Mouse (Mus musculus) MEL (cell line): Measurements from ENCODE around the gene Drc3. TPM values are rescaled to one million over a fixed set of nuclear protein-coding genes. Genes with fewer than 3 reads are reported as not detected.

Experiments
- DNase-seq: peaks from one replicate; pipeline ENCODE4 v3.0.0; 2011; ENCODE audit warnings: low read depth, low spot score
- H3K27ac ChIP-seq: 2 replicates; pipeline ENCODE4 v1.5.1; 2012; ENCODE audit warnings: low read depth, mild to moderate bottlenecking, control low read depth, low read length, moderate library complexity; ENCODE audit not compliant: control insufficient read depth
- H3K27me3 ChIP-seq, 2 experiments: fragments of 150-350 bp in 1 of 2; sonication (generic) in 1 of 2; 2 replicates each; pipeline ENCODE4 v1.6.1; 2012; ENCODE audit warnings: low read length in 2 of 2, mild to moderate bottlenecking in 2 of 2, improper control_type of control experiment in 1 of 2, moderate library complexity in 1 of 2; ENCODE audit not compliant: insufficient read depth in 2 of 2, control insufficient read depth in 1 of 2
- H3K36me3 ChIP-seq, 2 experiments: 2 replicates each; pipeline ENCODE4 v1.6.1; 2012 to 2014; ENCODE audit warnings: low read length in 2 of 2, improper control_type of control experiment in 1 of 2, inconsistent platforms in 1 of 2, mild to moderate bottlenecking in 1 of 2; ENCODE audit not compliant: insufficient read depth in 2 of 2, control insufficient read depth in 1 of 2
- H3K4me1 ChIP-seq, 2 experiments: fragments of 150-350 bp in 1 of 2; sonication (generic) in 1 of 2; 2 replicates each; pipeline ENCODE4 v1.6.1; 2012; ENCODE audit warnings: low read length in 2 of 2, improper control_type of control experiment in 1 of 2, mild to moderate bottlenecking in 1 of 2; ENCODE audit not compliant: insufficient read depth in 2 of 2, control insufficient read depth in 1 of 2
- H3K4me3 ChIP-seq, 2 experiments: fragments of 150-350 bp in 1 of 2; sonication (generic) in 1 of 2; 2 replicates each; pipeline ENCODE4 v1.5.1; 2012; ENCODE audit warnings: low read depth in 2 of 2, low read length in 2 of 2, mild to moderate bottlenecking in 2 of 2, moderate library complexity in 2 of 2, control low read depth in 1 of 2, improper control_type of control experiment in 1 of 2; ENCODE audit not compliant: control insufficient read depth in 1 of 2, insufficient read depth in 1 of 2
- H3K79me2 ChIP-seq: 2 replicates; pipeline ENCODE4 v1.6.1; 2012; ENCODE audit warnings: mild to moderate bottlenecking, low read length, moderate library complexity; ENCODE audit not compliant: control insufficient read depth, poor library complexity, insufficient read depth
- H3K9ac ChIP-seq: 2 replicates; pipeline ENCODE4 v1.6.1; 2012; ENCODE audit warnings: low read depth, mild to moderate bottlenecking, control low read depth, low read length, moderate library complexity; ENCODE audit not compliant: control insufficient read depth, poor library complexity, severe bottlenecking
- H3K9me3 ChIP-seq: fragments of 150-350 bp; sonication (generic); replicated peaks from 2 replicates; pipeline ENCODE4 v1.6.1; 2012; ENCODE audit warnings: mild to moderate bottlenecking, low read length, improper control_type of control experiment, moderate library complexity; ENCODE audit not compliant: insufficient read depth
- CHD1 ChIP-seq: IDR thresholded peaks from 2 replicates; pipeline ENCODE4 v1.6.1; 2012; ENCODE audit warnings: low read depth, mild to moderate bottlenecking, inconsistent platforms, low read length, improper control_type of control experiment
- CHD2 ChIP-seq: IDR thresholded peaks from 2 replicates; pipeline ENCODE4 v1.6.1; 2011; ENCODE audit warnings: low read length, improper control_type of control experiment
- CTCF ChIP-seq, 3 experiments: IDR thresholded peaks in 2 of 3; conservative IDR thresholded peaks in 1 of 3; 2 replicates each; pipeline ENCODE4 v1.5.1; 2011 to 2012; ENCODE audit warnings: low read length in 3 of 3, low read depth in 2 of 3, mild to moderate bottlenecking in 2 of 3, improper control_type of control experiment in 1 of 3, inconsistent platforms in 1 of 3, mixed read lengths in 1 of 3, moderate library complexity in 1 of 3; ENCODE audit not compliant: control insufficient read depth in 1 of 3, insufficient read depth in 1 of 3, poor library complexity in 1 of 3, severe bottlenecking in 1 of 3
- ELF1 ChIP-seq: IDR thresholded peaks from 2 replicates; pipeline ENCODE4 v1.6.1; 2014; ENCODE audit warnings: low read depth, mild to moderate bottlenecking, inconsistent platforms, low read length, improper control_type of control experiment, moderate library complexity
- GABPA ChIP-seq: IDR thresholded peaks from 2 replicates; pipeline ENCODE4 v1.6.1; 2012; ENCODE audit warnings: low read depth, mild to moderate bottlenecking, inconsistent platforms, low read length, improper control_type of control experiment, moderate library complexity
- GATA1 ChIP-seq: IDR thresholded peaks from 2 replicates; pipeline ENCODE4 v1.6.1; 2011; ENCODE audit warnings: low read depth, low read length, improper control_type of control experiment
- HCFC1 ChIP-seq: IDR thresholded peaks from 2 replicates; pipeline ENCODE4 v1.6.1; 2012; ENCODE audit warnings: low read depth, mild to moderate bottlenecking, inconsistent platforms, low read length, improper control_type of control experiment, moderate library complexity
- KAT2A ChIP-seq: conservative IDR thresholded peaks from 2 replicates; pipeline ENCODE4 v1.6.1; 2012; ENCODE audit warnings: low read depth, low read length, improper control_type of control experiment, inconsistent platforms
- MAX ChIP-seq: IDR thresholded peaks from 2 replicates; pipeline ENCODE4 v1.6.1; 2011; ENCODE audit warnings: low read length, improper control_type of control experiment
- MXI1 ChIP-seq: IDR thresholded peaks from 2 replicates; pipeline ENCODE4 v1.6.1; 2011; ENCODE audit warnings: mild to moderate bottlenecking, low read depth, low read length, improper control_type of control experiment
- MYB ChIP-seq: IDR thresholded peaks from 2 replicates; pipeline ENCODE4 v1.6.1; 2011; ENCODE audit warnings: mild to moderate bottlenecking, low read depth, low read length, improper control_type of control experiment
- NELFE ChIP-seq: IDR thresholded peaks from 2 replicates; pipeline ENCODE4 v1.6.1; 2011; ENCODE audit warnings: low read depth, low read length, improper control_type of control experiment
- POLR2A ChIP-seq, 2 experiments: IDR thresholded peaks; 2 replicates each; pipeline ENCODE4 v1.6.1; 2011 to 2012; ENCODE audit warnings: low read length in 2 of 2, mild to moderate bottlenecking in 2 of 2, control low read depth in 1 of 2, improper control_type of control experiment in 1 of 2, low read depth in 1 of 2, moderate library complexity in 1 of 2; ENCODE audit not compliant: control insufficient read depth in 1 of 2, insufficient read depth in 1 of 2, poor library complexity in 1 of 2
- RCOR1 ChIP-seq: IDR thresholded peaks from 2 replicates; pipeline ENCODE4 v1.6.1; 2012; ENCODE audit warnings: low read depth, mild to moderate bottlenecking, inconsistent platforms, low read length, improper control_type of control experiment
- SMC3 ChIP-seq: IDR thresholded peaks from 2 replicates; pipeline ENCODE4 v1.6.1; 2011; ENCODE audit warnings: low read depth, low read length, improper control_type of control experiment
- TBP ChIP-seq: IDR thresholded peaks from 2 replicates; pipeline ENCODE4 v1.8.0; 2011; ENCODE audit warnings: low read depth, low read length, improper control_type of control experiment
- TCF12 ChIP-seq: IDR thresholded peaks from 2 replicates; pipeline ENCODE4 v1.6.1; 2014; ENCODE audit warnings: low read depth, mild to moderate bottlenecking, inconsistent platforms, low read length, improper control_type of control experiment, moderate library complexity
- UBTF ChIP-seq: IDR thresholded peaks from 2 replicates; pipeline ENCODE4 v1.6.1; 2012; ENCODE audit warnings: low read depth, mild to moderate bottlenecking, inconsistent platforms, low read length, improper control_type of control experiment, moderate library complexity, borderline replicate concordance; ENCODE audit not compliant: insufficient read depth
- USF1 ChIP-seq: IDR thresholded peaks from 2 replicates; pipeline ENCODE4 v1.6.1; 2014; ENCODE audit warnings: low read depth, mild to moderate bottlenecking, inconsistent platforms, low read length, improper control_type of control experiment, moderate library complexity
- USF2 ChIP-seq, 2 experiments: IDR thresholded peaks; 2 replicates each; pipeline ENCODE4 v1.6.1; 2011 to 2012; ENCODE audit warnings: improper control_type of control experiment in 2 of 2, low read length in 2 of 2, borderline replicate concordance in 1 of 2, inconsistent platforms in 1 of 2, low read depth in 1 of 2, mild to moderate bottlenecking in 1 of 2; ENCODE audit not compliant: insufficient read depth in 1 of 2
- ZNF384 ChIP-seq: IDR thresholded peaks from 2 replicates; pipeline ENCODE4 v1.6.1; 2012; ENCODE audit warnings: low read depth, mild to moderate bottlenecking, inconsistent platforms, low read length, improper control_type of control experiment
- polyA plus RNA-seq, 2 experiments: library from polyadenylated mRNA; stranded (reverse) in 1 of 2; unstranded in 1 of 2; fragments of >175 nt in 1 of 2; fragments of >200 nt in 1 of 2; gene quantifications; 2 replicates each; pipeline versions ENCODE4 v1.2.1 to v1.2.4; 2012; ENCODE audit warnings: low replicate concordance in 2 of 2, low read depth in 1 of 2; ENCODE audit not compliant: insufficient read length in 2 of 2, insufficient read depth in 1 of 2, missing spikeins in 1 of 2
- total RNA-seq: library from RNA; depleted of rRNA; stranded (reverse); fragments of 300-350 nt; gene quantifications from 2 replicates; pipeline ENCODE4 v1.2.3, GENCODE M21; 2012

Gene Drc3
- total and polyA plus RNA-seq, 3 experiments, result 0.69 to 0.91 TPM; not detected in 1

- Histone ChIP-seq H3K79me2 (no peaks in the 10 kb centered on the region), H3K36me3 (no peaks in the 10 kb centered on the region), H3K27ac (no peak overlapping the region), H3K27me3 (no peaks in the 10 kb centered on the region), H3K9me3 (no peaks in the 10 kb centered on the region), H3K4me1 (no peaks in the 10 kb centered on the region), H3K4me3 (no peak overlapping the region), H3K9ac (no peak overlapping the region)
- no peak for TF ChIP-seq MAX
- TF ChIP-seq CHD2, result no peak
- TF ChIP-seq HCFC1, result no peak
- TF ChIP-seq USF2 (IDR thresholded peaks at IDR 0.05; ENCODE audit: borderline replicate concordance in 1 of 2, insufficient read depth in 1 of 2, low read depth in 1 of 2, low read length in 2 of 2), result no peak
- TF ChIP-seq UBTF, result no peak
- TF ChIP-seq NELFE, result no peak
- no peak for TF ChIP-seq GABPA
- no peak for TF ChIP-seq ELF1
- no peak for TF ChIP-seq GATA1
- TF ChIP-seq KAT2A, result no peak
- TF ChIP-seq MYB, result no peak
- no peak for TF ChIP-seq POLR2A (IDR thresholded peaks at IDR 0.05; ENCODE audit: control insufficient read depth in 1 of 2, insufficient read depth in 1 of 2, low read depth in 1 of 2, low read length in 2 of 2, poor library complexity in 1 of 2)
- TF ChIP-seq USF1, result no peak
- no peak for TF ChIP-seq TCF12
- TF ChIP-seq ZNF384, result no peak
- TF ChIP-seq SMC3, result no peak
- no peak for TF ChIP-seq TBP
- TF ChIP-seq MXI1, result no peak
- TF ChIP-seq CTCF (IDR thresholded peaks at IDR 0.05 in 2 of 3, conservative IDR thresholded peaks at IDR 0.05 in 1 of 3; ENCODE audit: control insufficient read depth in 1 of 3, insufficient read depth in 1 of 3, low read depth in 2 of 3, low read length in 3 of 3, poor library complexity in 1 of 3, severe bottlenecking in 1 of 3), result no peak
- DNase-seq, result no peak
Observed at GRCm38 (mm10) chr11:60334124-60334523, 19.0 kb upstream of the Drc3 start.

GRCm38 (mm10) chr11:60335771-60336170 lies 17.4 kb upstream of the Drc3 start:
- H3K4me1 ChIP-seq, result no peaks in the 10 kb centered on the region
- no peak overlapping the region for H3K27ac ChIP-seq
- DNase-seq, result no peak

More at GRCm38 (mm10) chr11:60335771-60336170, 17.4 kb upstream of the Drc3 start:
- H3K79me2 ChIP-seq, result no peaks in the 10 kb centered on the region
- TF ChIP-seq MYB (no peak), CTCF (IDR thresholded peaks at IDR 0.05 in 2 of 3, conservative IDR thresholded peaks at IDR 0.05 in 1 of 3; ENCODE audit: control insufficient read depth in 1 of 3, insufficient read depth in 1 of 3, low read depth in 2 of 3, low read length in 3 of 3, poor library complexity in 1 of 3, severe bottlenecking in 1 of 3) (no peak), CHD1 (no peak), GABPA (no peak), CHD2 (no peak), USF1 (no peak), MAX (no peak), TCF12 (no peak), RCOR1 (no peak), HCFC1 (no peak)
- no peak overlapping the region for H3K9ac ChIP-seq
- no peaks in the 10 kb centered on the region for H3K9me3 ChIP-seq
- H3K36me3 ChIP-seq, result no peaks in the 10 kb centered on the region
- no peak overlapping the region for H3K4me3 ChIP-seq
- H3K27me3 ChIP-seq, result no peaks in the 10 kb centered on the region
